Mouse (Mus musculus) A20 (cell line): ENCODE measurements around the gene Azi2.
A peak's percentile ranks its signal among the peaks of the same experiment; 100 is the strongest.

Experiments
- DNase-seq: peaks from one replicate; pipeline ENCODE4 v3.0.0-alpha.2; 2011; ENCODE audit warnings: low read depth, low spot score

The Azi2 gene

DNA sequence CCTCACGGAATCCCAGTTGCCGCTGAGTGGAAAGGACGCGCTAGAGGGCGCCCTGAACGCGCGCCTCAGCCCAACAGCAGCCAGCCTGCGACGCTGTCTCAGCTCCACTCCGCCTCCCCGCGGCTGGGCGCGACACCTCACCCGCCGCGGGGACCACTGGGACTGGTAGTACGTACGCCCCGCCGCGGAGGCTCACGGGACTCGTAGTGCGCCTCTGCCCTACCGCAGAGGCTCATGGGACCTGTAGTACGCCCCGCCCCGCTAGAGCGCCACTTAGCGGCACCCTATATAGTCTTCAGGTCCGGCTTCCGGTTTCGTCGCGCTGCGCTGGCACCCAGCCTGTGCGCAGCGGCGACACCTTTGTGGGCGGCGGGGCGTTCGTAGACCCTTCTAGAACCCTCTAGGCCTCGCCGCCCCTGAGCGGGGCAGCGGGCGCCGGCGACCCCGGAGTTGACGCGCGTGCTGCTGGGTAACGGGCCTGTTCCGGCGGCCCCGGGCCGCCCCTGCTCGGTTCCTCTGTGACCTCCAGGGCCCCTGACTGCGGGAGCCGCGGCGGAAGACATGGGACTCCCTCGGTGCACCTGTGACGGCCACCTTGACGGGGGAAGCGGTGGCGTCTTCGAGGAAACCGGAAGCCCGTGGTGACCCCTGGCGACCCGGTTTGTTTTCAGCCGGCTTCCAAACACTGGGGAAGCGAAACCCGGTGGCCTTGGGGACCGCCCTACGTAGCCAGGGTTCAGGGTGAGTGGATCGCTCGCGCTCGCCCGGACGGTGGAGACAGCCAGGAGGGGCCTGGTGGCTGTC, at the start of gene Azi2:
TSS of gene Azi2 (plus strand) at position 282 of the 804 bp plus-strand sequence.
- peak; percentile 99 for DNase-seq

DNA sequence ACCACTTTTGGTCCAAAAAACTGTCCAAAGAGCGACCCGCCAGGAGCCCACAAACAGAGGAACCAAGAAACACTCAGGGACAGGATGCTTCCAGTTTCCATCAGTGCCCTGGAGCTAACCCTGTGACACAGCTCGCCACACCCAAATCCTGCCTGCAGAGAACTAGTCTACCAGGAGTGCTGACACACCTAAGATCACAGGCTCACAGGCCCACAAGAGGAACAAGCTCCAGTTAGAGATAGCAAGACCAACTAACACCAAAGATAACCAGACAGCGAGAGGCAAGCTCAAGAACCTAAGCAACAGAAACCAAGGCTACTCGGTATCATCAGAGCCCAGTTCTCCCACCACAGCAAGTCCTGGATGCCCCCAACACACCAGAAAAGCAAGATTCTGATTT, 43.7 kb upstream of the Azi2 start:
- no peak for DNase-seq

DNA sequence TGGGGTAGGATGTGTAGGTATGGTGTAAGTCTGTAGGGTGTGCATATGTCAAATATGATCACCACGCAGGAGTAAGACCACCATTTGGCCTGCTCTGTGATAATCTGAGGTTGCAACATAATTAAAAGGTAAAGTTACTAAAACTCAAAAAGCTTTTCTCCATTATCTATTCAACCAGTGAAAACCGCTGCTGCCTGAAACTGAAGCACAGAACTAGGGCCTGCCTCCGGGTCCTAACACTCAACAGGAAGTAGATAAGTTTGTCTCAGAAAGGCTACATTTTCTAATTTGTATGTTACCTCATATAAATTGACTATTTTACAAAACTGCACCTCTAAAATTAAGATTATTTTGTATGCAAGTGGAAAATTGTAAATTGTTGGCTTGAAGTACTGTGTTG, 38.8 kb upstream of the Azi2 start:
- no peak for DNase-seq

DNA sequence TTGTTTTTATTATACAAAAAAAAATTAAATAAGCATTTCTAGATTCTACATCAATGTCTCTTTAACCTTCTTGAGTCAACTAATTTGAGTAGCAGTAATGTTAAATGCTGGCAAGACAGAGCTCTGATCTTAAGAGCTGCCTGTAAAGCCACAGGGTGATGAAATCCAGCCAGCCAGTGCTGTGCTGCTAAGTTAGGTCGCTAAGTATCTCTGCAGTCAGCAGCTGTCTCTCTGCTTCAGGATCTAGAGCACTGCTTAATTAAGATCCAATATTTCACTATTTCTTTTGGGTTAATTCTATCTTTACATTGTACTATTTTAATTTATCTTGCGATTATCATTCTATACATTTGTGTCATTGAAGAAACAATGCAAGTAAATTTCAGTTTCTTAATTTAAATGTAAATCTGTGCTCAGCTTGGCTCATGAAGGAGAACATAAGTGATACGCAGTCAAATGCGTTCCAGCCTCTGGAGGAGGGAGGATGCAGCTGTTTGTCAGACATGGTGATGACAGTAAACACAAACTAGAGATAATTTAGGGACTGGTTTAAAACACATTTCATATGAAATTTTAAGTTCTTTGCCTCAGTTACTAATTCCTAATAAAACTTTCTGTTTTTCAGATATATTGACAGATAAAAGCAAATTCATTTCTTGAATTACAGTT, 36.9 kb upstream of the Azi2 start:
- no peak for DNase-seq

DNA sequence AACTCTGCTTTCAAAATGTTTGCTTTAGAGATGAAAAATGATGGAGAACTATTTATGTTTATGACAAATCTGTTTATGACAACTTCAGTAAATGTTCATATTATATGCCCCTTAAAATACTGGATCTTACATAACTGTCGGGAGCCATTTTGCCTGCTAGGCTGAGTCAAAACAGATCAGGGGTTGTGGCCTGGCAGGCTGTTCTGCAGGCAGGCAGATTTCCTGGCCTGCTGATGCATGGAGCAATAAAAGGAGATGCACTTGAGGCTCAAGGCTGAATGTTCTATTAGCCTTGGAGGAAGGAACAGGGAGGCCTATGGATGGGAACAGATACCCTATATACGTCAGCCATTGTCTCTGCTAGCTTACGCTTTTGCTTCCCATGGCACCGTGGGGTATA, 36.4 kb upstream of the Azi2 start:
- DNase-seq, result no peak

DNA sequence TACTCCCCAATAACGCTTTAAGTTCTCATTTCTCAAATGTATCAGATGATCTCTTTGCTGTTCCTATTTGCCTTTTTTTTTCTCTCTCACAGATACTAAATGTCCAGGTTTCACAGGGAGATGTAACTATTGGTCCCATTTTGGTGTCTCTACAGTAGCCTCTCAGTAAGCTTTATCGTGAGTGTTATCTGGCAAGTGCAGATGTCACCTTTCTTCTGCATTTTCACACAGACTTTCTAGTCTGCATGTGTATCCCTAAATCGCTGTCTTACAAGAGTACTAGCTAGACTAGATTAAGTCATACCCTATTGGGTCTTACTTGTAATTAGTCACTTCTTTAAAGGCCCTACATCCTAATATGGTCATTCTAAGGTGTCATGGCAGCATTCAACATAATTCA, 27.4 kb upstream of the Azi2 start:
- DNase-seq, result no peak

DNA sequence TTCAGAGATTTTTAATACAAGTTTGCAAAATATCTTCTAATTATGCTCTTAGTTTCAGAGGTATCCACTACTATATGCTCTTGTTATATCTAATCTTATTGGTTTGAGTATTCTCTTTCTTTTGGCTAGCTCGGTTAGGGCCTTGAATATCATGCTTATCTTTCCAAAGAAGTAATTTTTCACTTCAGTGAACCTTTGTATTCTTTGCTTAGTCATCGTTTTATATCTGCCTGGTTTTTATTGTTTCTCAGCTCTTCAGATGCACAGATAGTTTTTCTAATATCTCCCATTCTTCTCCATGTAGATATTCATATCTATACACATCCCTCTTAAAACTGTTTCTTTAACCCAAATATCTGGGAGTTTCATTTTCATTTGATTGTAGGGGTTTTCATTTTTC, 15.3 kb upstream of the Azi2 start:
- DNase-seq, result no peak

DNA sequence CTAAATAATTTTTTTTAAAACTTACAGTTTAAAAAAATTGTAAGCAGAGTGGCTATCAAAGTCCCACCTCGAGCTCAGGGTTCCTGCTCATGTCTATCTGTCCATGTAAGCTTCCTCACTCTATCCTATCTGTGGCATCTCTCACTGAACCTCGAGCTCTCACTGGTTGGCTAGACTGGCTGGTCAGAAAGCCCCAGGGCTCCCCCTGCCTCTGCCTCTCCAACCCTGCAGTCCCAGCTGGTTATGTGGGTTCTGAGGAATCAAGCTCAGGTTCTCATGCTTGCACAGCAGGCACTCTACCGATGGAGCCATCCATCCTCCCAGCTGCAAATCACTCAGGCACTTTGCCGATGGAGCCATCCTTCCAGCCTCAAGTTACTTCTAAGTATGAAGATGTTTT, 10.8 kb upstream of the Azi2 start:
- no peak for DNase-seq

DNA sequence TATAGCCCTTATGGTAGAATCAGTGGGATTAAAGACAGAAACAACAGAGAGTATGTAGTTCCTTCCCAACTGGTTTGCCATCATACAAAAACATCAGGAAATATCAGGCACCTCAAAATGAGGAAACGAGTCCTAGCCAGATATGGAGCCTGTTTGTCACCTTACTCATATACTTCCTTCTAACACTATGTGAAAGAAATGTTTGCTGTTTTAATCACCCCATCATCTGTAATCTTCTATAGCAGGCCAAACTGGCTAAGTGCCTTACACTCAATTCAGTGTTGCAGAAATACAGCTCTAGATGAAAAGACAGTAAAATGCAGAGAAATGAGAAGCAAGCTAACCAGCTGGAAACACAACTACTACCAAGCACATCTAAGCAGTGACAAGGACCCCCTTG, 10.0 kb upstream of the Azi2 start:
- no peak for DNase-seq

DNA sequence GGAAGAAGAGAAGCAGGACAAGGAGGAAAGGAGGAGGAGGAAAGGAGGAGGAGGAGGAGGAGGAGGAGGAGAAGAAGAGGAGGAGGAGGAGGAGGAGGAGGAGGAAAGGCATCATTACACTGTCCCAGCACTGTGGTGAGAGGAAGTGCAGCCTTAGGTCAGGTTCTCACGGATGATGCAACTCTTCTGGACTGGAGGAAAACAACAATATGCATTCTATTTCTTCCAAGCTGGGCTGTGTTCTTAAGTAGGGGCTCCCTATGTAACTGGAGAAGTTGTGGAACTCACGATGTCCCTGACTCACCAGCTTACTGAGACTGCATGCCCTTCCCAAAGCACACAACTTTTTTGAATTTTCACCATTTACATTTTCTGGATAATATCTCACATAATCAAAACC, 8.6 kb upstream of the Azi2 start:
- DNase-seq, result no peak

DNA sequence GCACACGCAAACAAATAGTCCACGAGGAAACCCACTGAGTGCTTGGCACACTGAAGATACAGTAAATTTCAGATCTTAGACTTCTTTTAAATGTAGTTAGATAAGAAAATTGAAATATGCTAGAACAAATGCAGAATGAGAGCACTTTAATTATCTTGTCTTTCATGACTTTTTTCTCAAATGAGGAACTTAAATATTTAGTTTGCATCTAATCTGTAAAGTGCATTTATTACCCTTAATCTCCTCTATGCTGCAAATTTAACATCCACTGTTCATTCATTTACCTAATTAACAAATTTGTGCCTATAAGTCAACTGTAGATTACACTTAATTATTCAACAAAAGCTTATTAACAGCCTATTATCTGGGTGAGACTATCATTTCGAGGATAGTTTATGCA, 5.3 kb upstream of the Azi2 start:
- no peak for DNase-seq

DNA sequence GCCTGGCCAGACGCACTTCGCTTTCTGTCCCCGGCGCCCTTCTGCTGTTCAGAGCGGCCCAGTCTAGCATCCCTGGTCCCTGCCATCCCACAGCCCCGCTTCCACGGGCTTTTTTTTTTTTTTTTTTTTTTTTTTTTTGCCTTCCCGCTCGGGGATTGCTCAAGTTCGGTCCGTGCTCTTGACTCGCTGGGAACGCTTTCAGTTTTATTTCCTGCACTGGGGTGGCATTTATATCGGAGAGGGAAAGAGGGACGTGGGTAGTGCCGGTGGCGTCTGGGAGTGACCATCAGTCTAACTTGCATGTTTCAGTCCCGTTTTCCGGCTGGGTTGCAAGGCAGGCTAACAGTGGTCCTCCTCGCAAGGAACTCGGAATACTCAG, 712 bp downstream of the Azi2 start:
- DNase-seq, result no peak

DNA sequence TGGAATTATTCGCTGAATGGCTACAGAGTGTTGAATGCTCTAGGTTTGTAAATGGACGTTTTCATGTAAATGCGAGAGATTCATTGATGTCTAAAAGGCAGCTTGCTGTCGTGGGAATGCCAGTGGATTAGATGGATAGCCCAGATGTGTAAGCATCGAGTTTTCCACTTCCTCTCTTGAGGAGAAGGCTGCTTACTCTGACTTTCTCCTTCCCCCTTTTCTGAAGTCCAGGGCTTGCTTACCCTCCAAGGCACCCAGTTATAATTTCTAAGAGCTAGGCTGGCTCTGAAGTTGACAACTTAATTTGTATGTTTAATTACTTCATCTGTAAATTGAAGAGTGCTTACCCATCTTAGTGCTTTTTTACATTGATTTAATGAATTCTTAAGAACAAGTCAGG, 1.3 kb downstream of the Azi2 start:
- DNase-seq, result no peak

DNA sequence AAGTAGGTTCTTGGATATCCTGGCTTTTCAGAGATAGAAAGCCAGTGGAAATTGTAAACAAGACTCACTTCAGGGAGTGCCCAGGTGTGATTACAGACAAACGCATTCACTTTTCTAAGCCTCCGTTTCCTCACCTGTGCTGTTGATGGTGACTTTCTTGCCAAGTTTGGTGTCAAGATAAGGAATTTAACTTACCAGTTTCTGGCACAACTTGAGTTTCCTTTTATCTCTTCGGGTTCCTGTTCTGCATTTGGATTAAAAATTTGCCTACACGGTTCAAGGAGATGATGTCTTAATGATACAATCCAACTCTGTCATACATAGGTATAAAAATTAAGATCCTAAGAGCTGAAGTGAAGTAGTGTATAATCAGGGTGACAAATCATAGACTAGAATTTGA, 2.4 kb downstream of the Azi2 start:
- no peak for DNase-seq

DNA sequence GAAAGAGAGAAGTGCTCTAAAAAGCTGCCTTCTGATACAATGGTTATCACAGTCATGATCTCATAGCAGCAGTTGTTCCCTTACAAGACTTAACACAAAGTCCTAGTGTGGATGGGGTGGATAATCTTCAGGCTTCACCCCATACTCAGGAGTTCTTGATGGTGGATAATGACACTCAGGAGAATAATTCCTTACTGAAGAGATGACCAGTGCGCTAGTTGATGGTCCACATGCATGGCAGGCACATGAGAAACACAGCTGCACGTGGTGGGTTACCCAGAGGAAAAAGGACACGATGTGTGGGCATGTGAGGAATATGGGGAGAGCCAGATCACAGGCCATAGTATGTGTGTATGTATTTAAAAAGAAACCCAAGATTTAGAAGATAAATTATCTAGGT, 3.3 kb downstream of the Azi2 start:
- DNase-seq, result no peak

DNA sequence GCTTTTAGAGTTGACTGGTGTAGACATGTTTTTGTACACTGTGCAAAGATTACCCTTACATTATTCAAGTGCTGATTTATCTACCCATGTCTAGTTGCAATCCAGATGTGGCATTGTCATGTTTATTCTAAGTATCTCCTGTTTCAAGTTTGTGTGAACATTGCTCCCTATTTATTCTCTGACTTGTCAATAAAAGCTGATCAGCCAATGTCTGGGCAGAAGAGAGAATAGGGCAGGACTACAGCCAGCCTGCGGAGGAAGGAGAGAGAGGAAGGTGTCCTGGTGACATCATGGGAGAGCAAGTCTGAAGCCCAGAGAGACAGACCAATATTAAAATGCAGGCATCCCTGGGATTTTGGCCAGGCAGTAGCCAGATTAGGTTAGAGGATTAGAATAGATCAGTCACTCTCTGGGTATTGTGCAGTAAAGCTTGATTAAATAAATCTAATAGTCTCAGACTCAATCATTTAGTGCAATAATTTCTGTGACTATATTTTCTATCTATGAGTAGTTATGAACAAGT, 4.8 kb downstream of the Azi2 start:
- DNase-seq, result no peak

DNA sequence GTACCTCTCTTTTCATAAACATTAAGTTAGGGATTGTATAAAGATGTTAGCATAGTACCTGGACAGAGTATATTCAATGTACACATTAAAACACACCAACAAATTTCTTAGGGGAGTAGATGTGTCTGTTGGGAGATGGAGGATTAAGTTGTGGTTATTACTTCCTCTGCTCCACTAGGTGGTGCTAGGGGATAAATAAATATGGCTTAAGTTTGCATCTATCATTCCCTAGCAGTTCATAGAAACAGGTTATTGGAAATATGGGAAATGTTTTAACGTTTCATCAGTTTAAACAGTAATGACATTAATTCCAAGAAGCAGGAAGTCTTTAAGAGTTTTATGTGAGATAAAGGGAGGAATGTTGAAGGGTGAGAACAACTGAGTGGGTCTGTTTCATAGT, 13.0 kb downstream of the Azi2 start:
- peak; percentile 41 for DNase-seq

DNA sequence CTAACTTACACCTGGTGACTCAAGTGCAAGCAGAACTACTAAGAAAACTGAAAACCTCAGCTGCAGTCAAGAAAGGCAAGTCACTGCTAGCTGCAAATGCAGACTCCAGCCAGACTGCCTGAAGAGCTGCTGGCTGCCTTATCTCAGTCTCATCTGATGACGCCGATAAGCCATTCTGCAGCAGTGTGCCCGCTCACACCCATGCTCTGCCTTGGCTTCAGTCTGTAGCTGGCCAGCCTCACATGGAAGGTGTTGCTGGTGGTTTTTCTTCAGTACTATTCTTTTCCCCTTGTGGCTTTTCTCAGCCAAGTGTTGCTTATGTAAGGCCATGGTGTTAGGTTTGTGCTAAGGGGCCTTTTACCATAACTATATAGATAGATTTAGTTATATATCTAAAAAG, 18.8 kb downstream of the Azi2 start:
- DNase-seq, result no peak

DNA sequence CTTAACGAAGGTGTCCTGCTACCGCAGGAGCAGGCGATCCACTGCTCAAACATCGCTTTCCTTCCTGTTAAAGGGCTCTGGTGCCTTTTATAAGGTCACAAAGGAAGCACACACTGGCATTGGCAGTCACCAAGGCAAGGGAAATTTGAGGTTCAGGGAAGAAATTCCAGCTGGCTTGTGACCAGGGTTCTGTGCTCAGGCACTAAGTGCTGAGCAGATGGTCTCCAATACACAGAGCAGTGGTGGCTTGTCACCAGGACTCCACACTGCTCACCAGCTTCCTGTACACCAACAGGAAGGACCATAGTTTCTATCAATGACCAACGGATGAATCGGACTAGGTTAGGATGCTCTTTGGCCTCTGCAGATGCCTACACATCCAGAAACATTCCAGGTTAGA, 30.1 kb downstream of the Azi2 start:
- no peak for DNase-seq

DNA sequence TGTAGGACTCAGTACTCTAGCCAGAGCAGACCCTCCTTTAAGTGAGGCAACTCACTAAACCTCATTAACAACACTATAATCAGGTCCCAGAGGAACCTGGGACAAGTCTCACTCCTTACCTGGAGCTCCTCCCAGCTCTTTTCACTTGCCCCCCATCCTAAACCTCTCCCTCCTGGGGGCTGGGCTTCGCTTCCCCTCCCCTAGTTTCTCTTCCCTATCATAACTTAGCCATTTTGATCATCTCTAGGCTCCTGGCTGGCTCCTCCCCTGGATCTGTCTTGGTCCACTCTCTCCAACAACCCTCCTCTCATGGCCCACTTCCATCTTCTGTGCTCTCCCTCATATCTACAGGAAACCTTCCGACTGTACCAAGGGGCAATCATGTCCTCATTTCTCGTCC, 31.0 kb downstream of the Azi2 start:
- no peak for DNase-seq

DNA sequence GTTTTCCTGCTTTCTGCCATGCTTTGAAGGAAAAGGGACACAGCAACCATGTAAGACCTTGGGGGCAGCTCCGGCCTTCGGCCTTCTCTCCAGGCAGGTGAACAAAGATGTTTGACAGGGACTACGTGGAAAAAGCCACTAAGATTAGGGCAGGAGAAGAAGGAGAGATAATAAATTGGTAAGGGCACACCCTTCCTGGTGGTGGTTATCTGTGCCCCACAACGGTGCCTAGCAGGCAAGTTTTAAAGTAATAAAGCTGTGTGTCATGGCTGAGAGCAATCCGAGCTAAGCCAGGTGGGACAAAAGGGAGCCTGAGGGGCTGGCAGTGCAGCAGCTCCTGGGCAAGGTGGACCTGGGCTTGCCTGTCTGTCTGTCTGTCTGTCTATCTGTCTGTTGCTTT, 31.8 kb downstream of the Azi2 start:
- DNase-seq, result no peak

DNA sequence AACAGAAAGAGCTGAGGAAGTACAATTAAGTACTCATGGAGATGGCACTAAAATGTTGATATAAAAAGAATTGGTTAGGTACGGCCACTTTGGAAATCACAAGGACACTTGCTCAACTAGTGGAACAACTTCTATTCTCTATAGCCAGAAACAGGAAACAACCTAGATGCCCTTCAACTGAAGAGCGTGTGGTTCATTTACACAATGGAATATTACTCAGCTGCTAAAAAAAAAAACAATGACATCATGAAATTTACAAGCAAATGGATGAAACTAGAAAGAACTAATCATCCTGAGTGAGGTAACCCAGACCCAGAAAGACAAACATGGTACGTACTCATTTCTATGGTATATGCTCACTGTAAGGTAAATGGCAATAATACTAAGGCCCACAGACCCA, 33.1 kb downstream of the Azi2 start:
- no peak for DNase-seq
